Mouse (Mus musculus) cerebellum, adult 2 months (tissue): Measurements from ENCODE around the gene Rras2.

Source experiments
- CTCF ChIP-seq: fragments of 200-500 bp; IDR thresholded peaks from 2 replicates; pipeline ENCODE4 v1.5.1; 2011; ENCODE audit warnings: low read depth, mild to moderate bottlenecking, control low read depth, low read length, moderate library complexity, borderline replicate concordance; ENCODE audit not compliant: insufficient read depth
- POLR2A ChIP-seq: fragments of 200-500 bp; IDR thresholded peaks from 2 replicates; pipeline ENCODE4 v1.6.1; 2011; ENCODE audit warnings: low read length, control low read depth, borderline replicate concordance; ENCODE audit not compliant: insufficient read depth

DNA sequence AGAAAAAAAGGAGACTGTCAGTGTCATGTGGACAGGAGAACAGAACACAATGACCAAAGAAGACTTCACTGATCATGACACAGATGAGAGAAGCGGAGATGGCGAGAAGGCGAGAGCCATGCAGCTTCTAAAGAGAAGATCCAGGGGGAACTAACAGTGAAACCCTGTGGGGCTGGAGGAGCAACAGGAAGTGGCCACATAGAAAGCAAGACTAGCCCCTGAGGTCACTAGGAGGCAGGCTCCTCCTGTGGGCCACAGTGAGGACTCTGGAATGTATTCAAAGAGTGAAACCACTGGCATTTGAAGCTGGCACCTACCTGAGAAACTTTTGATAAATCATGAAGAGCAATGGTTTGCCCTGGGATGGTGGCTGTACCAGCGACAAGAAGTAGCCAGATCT, 38.2 kb downstream of the Rras2 start:
- no peak for TF ChIP-seq CTCF
- TF ChIP-seq POLR2A = no peak
